Mouse (Mus musculus): ENCODE measurements around the gene Jak3.
"Not testable (repeated sequence)": the region's sequence is repeated elsewhere in the genome, so short reads cannot be mapped to it uniquely, and the experiment has no call there.

The Jak3 gene

GRCm38 (mm10) chr8:71724389-71724788 is 48.3 kb downstream of the Jak3 start:
- DNase-seq, result no peak

- peak; percentile 85 to 91 for DNase-seq
Observed at GRCm38 (mm10) chr8:71725122-71725924, 49.2 kb downstream of the Jak3 start, which contains the start of gene Fcho1. Gene Fcho1, minus strand, starts transcription at chr8:71725716.

- DNase-seq, result peak; percentile 68 to 74
Observed at GRCm38 (mm10) chr8:71728240-71728785, 52.2 kb downstream of the Jak3 start.

GRCm38 (mm10) chr8:71728826-71729620 is 52.9 kb downstream of the Jak3 start:
- no peak for DNase-seq

GRCm38 (mm10) chr8:71731652-71732230 is 55.6 kb downstream of the Jak3 start:
- DNase-seq, result peak; percentile 72 to 74

GRCm38 (mm10) chr8:71738316-71738715 is 62.2 kb downstream of the Jak3 start:
- not testable (repeated sequence) for DNase-seq

Data from cerebellum, postnatal 36 days (tissue).